Mouse (Mus musculus): ENCODE measurements at regions not wholly inside any gene's neighbourhood (a gene's known extent, or its start where the extent isn't known, plus 50 kb on each side); places are given as distances from the start of the nearest gene placed in this dataset.

DNA sequence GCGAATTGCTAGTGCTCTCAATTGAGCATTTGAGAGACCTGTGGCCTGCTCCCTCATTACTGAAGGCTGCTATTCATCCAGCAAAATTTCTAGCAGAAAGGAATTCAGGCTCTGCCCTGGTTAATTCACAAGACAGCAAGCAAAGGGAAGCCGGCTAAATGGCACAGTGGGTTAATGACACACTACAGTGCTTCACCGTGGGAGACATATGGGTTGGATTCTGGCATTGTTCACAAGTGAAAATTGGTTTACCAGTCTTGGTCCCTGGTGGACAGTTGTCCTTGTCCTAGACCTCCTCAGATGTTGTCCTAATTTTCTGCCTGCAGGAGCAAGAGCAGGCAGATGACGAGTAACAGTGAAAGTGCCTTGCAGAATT, 527.3 kb downstream of the Gm11232 start:
- TF ChIP-seq POLR2A (IDR thresholded peaks at IDR 0.05; ENCODE audit: insufficient read length, low read depth) (no peak), MYOG (IDR thresholded peaks at IDR 0.05; ENCODE audit: control insufficient read depth in 1 of 3, insufficient read depth in 1 of 3, insufficient read length in 2 of 3, low read depth in 2 of 3) (no peak), POLR2AphosphoS2 (IDR thresholded peaks at IDR 0.05; ENCODE audit: insufficient read length, low read depth) (no peak), USF1 (IDR thresholded peaks at IDR 0.05; ENCODE audit: low read depth) (no peak), MYOD1 (IDR thresholded peaks at IDR 0.05; ENCODE audit: control insufficient read depth in 1 of 3, insufficient read length in 2 of 3, low read depth in 2 of 3) (no peak), SRF (IDR thresholded peaks at IDR 0.05; ENCODE audit: control insufficient read depth, insufficient read length, low read depth) (no peak), MAX (IDR thresholded peaks at IDR 0.05; ENCODE audit: low read depth) (no peak), TCF12 (IDR thresholded peaks at IDR 0.05; ENCODE audit: insufficient read depth, poor library complexity, severe bottlenecking) (no peak), E2F4 (IDR thresholded peaks at IDR 0.05; ENCODE audit: insufficient read depth) (no peak), REST (IDR thresholded peaks at IDR 0.05; ENCODE audit: insufficient read depth, insufficient read length) (no peak), CEBPB (IDR thresholded peaks at IDR 0.05; ENCODE audit: insufficient read depth, poor library complexity, severe bottlenecking) (no peak)

Data from myocyte (in vitro differentiated cells).